Mouse (Mus musculus): ENCODE measurements around the gene Chrne. TPM values are rescaled to one million over a fixed set of nuclear protein-coding genes. Genes with fewer than 3 reads are reported as not detected.

The Chrne gene
- polyA plus RNA-seq, 1 experiment, result 0.99 TPM

- H3K4me1 ChIP-seq (ENCODE audit: control insufficient read depth, insufficient read depth, insufficient read length), result no peaks in the 10 kb centered on the region
- TF ChIP-seq CTCF (IDR thresholded peaks at IDR 0.05; ENCODE audit: extremely low read depth, insufficient read depth, insufficient read length, insufficient replicate concordance) (no peak), POLR2A (IDR thresholded peaks at IDR 0.05; ENCODE audit: low read depth, low read length) (no peak)
- no peak overlapping the region for H3K27ac ChIP-seq (ENCODE audit: insufficient read depth, low read length)
- H3K36me3 ChIP-seq (ENCODE audit: control insufficient read depth, insufficient read depth, low read length), result no peaks in the 10 kb centered on the region
- H3K4me3 ChIP-seq (ENCODE audit: extremely low read depth, insufficient read depth, insufficient read length), result no peak overlapping the region
- WGBS, result 67% methylated on average over 2 of the region's 2 CpGs
- no peak for DNase-seq (ENCODE audit: low read depth in 1 of 2, low spot score in 2 of 2)
- no peaks in the 10 kb centered on the region for H3K27me3 ChIP-seq (ENCODE audit: control insufficient read depth, insufficient read depth, low read length)
These were observed 9.4 kb upstream of the Chrne start for GRCm38 (mm10) chr11:70628431-70628830.

DNA sequence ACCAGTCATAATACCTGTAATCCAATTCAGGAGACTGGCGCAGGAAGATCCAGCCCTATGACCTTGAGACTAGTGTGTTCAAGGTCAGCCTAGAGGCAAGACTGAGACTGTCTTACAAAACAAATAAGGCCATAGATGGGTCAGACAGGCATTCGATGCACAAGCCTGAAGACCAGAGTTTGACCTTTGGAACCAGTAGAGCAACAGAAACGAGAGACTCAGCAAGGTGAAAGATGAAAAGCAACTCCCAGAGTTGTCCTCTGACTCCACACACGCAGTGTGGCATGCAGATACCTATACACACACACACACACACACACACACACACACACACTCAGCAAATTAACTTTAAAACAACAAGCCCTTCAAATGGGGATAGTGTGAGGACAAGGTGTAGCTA is 7.9 kb upstream of the Chrne start:
- no peaks in the 10 kb centered on the region for H3K36me3 ChIP-seq (ENCODE audit: control insufficient read depth, insufficient read depth, low read length)
- no peak overlapping the region for H3K4me3 ChIP-seq (ENCODE audit: extremely low read depth, insufficient read depth, insufficient read length)
- TF ChIP-seq POLR2A (IDR thresholded peaks at IDR 0.05; ENCODE audit: low read depth, low read length), result no peak
- no peak for TF ChIP-seq CTCF (IDR thresholded peaks at IDR 0.05; ENCODE audit: extremely low read depth, insufficient read depth, insufficient read length, insufficient replicate concordance)
- H3K4me1 ChIP-seq (ENCODE audit: control insufficient read depth, insufficient read depth, insufficient read length), result no peaks in the 10 kb centered on the region
- no peaks in the 10 kb centered on the region for H3K27me3 ChIP-seq (ENCODE audit: control insufficient read depth, insufficient read depth, low read length)
- no peak for DNase-seq (ENCODE audit: low read depth in 1 of 2, low spot score in 2 of 2)
- 73% methylated on average over 4 of the region's 4 CpGs for WGBS
- no peak overlapping the region for H3K27ac ChIP-seq (ENCODE audit: insufficient read depth, low read length)

GRCm38 (mm10) chr11:70625473-70625872 is 6.5 kb upstream of the Chrne start:
- WGBS, result 42% methylated on average over 4 of the region's 4 CpGs

DNA sequence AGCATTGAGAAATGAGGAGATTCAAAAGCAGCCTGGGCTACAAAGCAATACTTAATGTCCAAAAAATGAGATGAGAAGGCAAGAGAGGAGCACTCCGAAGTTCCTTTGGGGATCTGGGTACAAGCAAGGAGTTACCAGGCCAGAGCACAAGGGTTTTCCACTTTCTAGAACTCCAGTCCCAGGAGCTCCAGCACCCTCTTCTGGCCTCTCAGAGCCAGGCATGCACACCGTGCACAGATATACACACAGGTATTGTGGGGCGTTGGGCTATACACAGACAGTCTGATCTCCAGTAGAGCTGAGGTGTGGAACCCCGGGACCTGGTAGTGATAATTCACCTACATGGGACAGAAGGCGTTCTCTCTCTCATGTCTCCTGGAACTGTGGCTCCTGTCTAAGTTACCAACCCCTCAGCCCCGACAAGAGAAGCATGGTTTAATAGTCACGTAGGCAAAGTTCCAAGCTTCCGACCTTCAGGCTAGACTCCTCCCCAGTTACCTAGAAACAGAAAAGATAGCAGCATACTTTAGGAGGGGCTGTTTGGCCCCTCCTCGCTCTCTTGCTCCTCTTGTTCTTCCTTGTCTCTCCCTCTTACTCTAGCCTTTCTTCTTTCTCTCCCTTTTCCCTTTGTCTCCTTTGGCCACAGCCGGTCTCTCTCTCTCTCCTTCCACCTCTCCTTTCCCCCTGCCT is 4.2 kb upstream of the Chrne start:
- TF ChIP-seq POLR2A (IDR thresholded peaks at IDR 0.05; ENCODE audit: low read depth, low read length) (no peak), CTCF (IDR thresholded peaks at IDR 0.05; ENCODE audit: extremely low read depth, insufficient read depth, insufficient read length, insufficient replicate concordance) (no peak)
- Histone ChIP-seq H3K27ac (ENCODE audit: insufficient read depth, low read length) (no peak overlapping the region), H3K36me3 (ENCODE audit: control insufficient read depth, insufficient read depth, low read length) (no peaks in the 10 kb centered on the region), H3K27me3 (ENCODE audit: control insufficient read depth, insufficient read depth, low read length) (no peaks in the 10 kb centered on the region), H3K4me1 (ENCODE audit: control insufficient read depth, insufficient read depth, insufficient read length) (no peaks in the 10 kb centered on the region), H3K4me3 (ENCODE audit: extremely low read depth, insufficient read depth, insufficient read length) (no peak overlapping the region)
- no peak for DNase-seq (ENCODE audit: low read depth in 1 of 2, low spot score in 2 of 2)
- 93% methylated on average over 10 of the region's 10 CpGs for WGBS

More at GRCm38 (mm10) chr11:70625473-70625872, 6.5 kb upstream of the Chrne start:
- peak in 1 of 2 experiments; percentile 36 for DNase-seq (ENCODE audit: low read depth in 1 of 2, low spot score in 2 of 2)
- H3K4me1 ChIP-seq (ENCODE audit: control insufficient read depth, insufficient read depth, insufficient read length), result no peaks in the 10 kb centered on the region
- no peaks in the 10 kb centered on the region for H3K36me3 ChIP-seq (ENCODE audit: control insufficient read depth, insufficient read depth, low read length)
- no peak for TF ChIP-seq POLR2A (IDR thresholded peaks at IDR 0.05; ENCODE audit: low read depth, low read length)
- TF ChIP-seq CTCF (IDR thresholded peaks at IDR 0.05; ENCODE audit: extremely low read depth, insufficient read depth, insufficient read length, insufficient replicate concordance), result peak; percentile 56; the same call in 1 of the 2 replicates
- H3K27me3 ChIP-seq (ENCODE audit: control insufficient read depth, insufficient read depth, low read length), result no peaks in the 10 kb centered on the region
- no peak overlapping the region for H3K4me3 ChIP-seq (ENCODE audit: extremely low read depth, insufficient read depth, insufficient read length)
- no peak overlapping the region for H3K27ac ChIP-seq (ENCODE audit: insufficient read depth, low read length)

DNA sequence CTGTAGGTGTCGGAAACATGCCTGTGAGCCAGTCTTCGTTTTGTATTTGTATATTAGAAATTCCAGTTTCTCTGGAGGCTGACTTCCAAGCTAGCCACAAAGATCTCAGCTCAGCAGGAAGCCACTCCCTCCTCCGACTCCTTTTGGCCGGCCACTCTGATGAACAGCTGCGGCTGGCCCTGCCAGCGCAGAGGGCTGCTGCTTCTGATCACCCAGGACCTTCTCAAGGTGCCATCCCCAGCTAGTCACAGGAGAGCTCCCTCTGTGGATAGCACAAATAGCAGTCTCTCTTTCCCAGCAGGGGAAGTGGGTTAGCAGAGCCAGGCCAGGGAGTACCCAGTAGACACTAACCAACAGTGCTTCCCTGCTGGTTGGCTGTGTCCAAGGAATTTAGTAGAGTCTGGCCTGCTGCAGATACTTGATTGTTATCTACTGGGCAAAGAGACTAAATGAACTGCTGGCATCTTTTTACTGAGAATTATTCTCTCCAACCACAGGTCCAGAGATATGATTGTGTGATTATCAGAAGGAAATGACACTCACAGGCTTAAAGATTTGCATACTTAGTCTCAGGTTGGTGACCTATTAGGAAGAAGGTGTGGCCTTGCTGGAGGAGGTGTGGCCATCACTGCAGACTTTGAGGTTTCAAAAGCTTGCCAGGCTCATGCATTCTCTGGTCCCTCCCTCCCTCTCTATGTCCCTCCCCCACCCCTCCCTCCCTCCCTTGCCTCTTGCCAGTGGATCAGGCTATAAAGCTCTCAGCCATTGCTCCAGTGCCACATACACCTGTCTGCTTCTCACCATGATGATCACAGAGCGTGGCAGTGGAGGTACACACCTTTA is 3.2 kb upstream of the Chrne start:
- WGBS, result 86% methylated on average over 7 of the region's 7 CpGs
- no peak overlapping the region for H3K27ac ChIP-seq (ENCODE audit: insufficient read depth, low read length)
- DNase-seq (ENCODE audit: low read depth in 1 of 2, low spot score in 2 of 2), result no peak

DNA sequence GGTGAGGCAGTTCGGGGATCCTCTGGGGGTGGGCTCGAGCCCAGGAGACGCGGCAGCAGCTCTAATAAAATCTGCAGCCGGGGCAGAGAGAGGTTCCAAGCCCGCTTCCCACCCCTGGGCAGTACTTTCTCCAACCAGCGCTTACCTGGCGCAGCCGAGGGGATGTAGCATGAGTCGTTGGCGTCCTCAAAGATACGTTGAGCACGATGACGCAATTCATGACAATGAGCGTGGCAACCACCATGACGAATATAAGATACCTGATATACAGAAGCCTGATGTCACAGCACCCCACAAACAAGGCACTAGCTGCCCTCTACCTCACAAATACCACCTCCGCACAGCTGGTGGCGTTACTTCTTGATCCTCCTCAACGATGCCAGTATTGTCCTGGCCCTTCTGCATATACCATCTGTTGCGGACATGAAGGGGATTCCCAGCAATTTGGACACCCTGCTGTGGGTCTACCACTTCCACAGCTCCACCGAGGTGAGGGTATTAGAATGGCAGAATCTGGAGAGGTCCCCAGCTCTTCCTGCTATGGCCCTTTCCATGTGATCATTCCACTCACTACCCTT is 3.4 kb downstream of the Chrne start, which contains the start of gene 4930544D05Rik:
Gene 4930544D05Rik, plus strand, starts transcription at position 333 of the 578 bp plus-strand sequence.
- peaks cover 8% of the 10 kb centered on the region for H3K36me3 ChIP-seq (ENCODE audit: control insufficient read depth, insufficient read depth, low read length)
- TF ChIP-seq POLR2A (IDR thresholded peaks at IDR 0.05; ENCODE audit: low read depth, low read length) (no peak), CTCF (IDR thresholded peaks at IDR 0.05; ENCODE audit: extremely low read depth, insufficient read depth, insufficient read length, insufficient replicate concordance) (no peak)
- no peak for DNase-seq (ENCODE audit: low read depth in 1 of 2, low spot score in 2 of 2)
- H3K4me1 ChIP-seq (ENCODE audit: control insufficient read depth, insufficient read depth, insufficient read length), result peaks cover 8% of the 10 kb centered on the region; the same call in 1 of the 2 replicates
- 16% methylated on average over 21 of the region's 21 CpGs for WGBS
- no peaks in the 10 kb centered on the region for H3K27me3 ChIP-seq (ENCODE audit: control insufficient read depth, insufficient read depth, low read length)
- peak within 1 kb of the TSS; percentile 53 for H3K4me3 ChIP-seq (ENCODE audit: extremely low read depth, insufficient read depth, insufficient read length)
- peak within 1 kb of the TSS; percentile 41 for H3K27ac ChIP-seq (ENCODE audit: insufficient read depth, low read length)

More for the DNA sequence above, 3.2 kb upstream of the Chrne start:
- H3K4me1 ChIP-seq (ENCODE audit: control insufficient read depth, insufficient read depth, insufficient read length), result no peaks in the 10 kb centered on the region
- TF ChIP-seq POLR2A (IDR thresholded peaks at IDR 0.05; ENCODE audit: low read depth, low read length) (no peak), CTCF (IDR thresholded peaks at IDR 0.05; ENCODE audit: extremely low read depth, insufficient read depth, insufficient read length, insufficient replicate concordance) (no peak)
- H3K4me3 ChIP-seq (ENCODE audit: extremely low read depth, insufficient read depth, insufficient read length), result no peak overlapping the region
- no peaks in the 10 kb centered on the region for H3K27me3 ChIP-seq (ENCODE audit: control insufficient read depth, insufficient read depth, low read length)
- H3K36me3 ChIP-seq (ENCODE audit: control insufficient read depth, insufficient read depth, low read length), result no peaks in the 10 kb centered on the region

All from spleen, adult 2 months (tissue).